Mouse (Mus musculus): ENCODE data around the gene Cep170b. TPM values are rescaled to one million over a fixed set of nuclear protein-coding genes. Genes with fewer than 3 reads are reported as not detected.

Gene Cep170b
- polyA plus RNA-seq, 1 experiment: not detected

- TF ChIP-seq GATA1 (IDR thresholded peaks at IDR 0.05; ENCODE audit: low read length): no peak
Observed at GRCm38 (mm10) chr12:112743168-112743975, 23.1 kb downstream of the Cep170b start.

DNA sequence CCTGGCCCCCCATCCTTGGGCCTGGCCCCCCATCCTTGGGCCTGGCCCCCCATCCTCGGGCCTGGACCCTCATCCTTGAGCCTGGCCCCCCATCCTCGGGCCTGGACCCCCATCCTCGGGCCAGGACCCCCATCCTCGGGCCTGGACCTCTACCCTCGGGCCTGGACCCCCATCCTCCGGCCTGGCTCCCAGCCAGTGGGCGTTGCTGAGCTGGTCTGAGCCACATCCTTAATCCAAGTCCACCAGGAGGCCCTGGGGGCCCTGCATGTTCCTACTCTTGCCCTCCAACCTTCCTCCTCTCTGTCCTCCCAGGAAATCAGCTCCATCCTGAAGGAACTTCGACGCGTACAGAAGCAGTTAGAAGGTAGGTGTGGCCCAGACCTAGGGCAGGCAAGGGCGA is 24.0 kb downstream of the Cep170b start:
- no peak for TF ChIP-seq GATA1 (IDR thresholded peaks at IDR 0.05; ENCODE audit: low read length)

DNA sequence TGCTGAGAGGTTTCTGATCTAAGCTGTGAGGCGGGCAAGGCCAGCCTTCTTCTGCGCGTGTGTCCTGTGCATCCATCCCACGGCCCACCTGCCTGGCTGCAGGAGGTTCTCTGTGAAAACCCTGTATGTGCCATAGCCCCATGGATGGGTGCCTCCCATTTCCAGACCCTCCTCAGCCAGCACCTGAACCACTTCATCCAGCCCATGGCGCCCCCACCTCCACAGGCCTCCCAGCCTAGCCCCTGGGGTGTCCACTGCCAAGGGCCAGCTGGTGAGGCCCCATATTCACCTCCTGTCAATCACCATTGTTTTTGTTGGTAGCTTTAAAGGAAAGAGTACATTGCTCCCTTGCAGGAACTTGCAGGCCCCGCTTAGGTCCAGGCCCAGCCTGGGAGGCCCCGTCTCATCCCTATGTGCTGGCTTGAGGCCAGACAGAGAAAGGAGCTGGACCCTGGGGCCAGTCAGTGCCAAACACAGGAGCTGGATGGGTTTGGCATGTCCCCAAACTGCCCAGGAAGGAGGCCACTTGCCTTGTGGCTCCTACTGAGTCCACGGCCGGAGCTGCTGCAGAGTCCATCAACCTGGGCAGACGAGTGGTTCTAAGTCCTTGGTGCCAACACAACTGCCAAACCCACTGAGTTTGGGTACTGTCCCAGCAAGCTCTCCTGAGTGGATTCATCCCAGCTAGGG is 24.8 kb downstream of the Cep170b start:
- TF ChIP-seq GATA1 (IDR thresholded peaks at IDR 0.05; ENCODE audit: low read length): no peak

DNA sequence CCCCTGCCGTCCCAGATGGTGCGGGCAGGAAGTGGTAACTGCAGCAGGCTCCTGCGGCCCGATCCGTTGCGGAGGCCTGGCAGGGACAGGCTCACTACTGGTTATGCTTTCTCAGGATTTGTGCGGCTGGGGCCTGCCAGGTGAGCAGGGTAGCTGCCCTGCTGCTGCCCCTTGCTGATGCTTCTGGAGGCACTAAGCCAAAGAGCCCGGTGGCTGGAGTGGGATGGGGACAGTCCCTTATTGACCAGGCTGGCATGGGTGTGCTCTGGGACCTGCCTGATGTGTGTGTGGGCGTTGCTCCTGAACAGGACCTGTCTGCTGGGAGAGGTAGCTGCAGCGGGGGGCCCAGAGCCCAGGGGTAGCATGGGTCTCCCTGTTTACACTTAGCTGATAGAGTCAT is 25.5 kb downstream of the Cep170b start:
- TF ChIP-seq GATA1 (IDR thresholded peaks at IDR 0.05; ENCODE audit: low read length): no peak

DNA sequence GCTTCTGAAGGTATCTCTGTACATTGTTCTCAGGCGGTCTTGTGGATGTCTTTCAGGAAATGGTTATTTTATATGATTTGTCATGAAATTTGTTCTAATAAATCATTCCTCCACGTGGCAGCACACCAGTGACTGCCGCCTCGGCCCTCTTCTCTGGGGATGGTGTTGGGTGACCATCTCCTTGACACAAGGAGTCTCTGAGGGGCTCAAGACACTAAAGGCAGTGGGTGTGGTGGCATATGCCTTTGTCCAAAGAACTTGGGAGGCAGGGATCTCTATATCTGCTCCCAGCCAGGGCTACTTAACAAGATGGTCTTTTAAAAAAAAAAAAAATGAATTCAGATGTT is 26.2 kb downstream of the Cep170b start:
- no peak for TF ChIP-seq GATA1 (IDR thresholded peaks at IDR 0.05; ENCODE audit: low read length)

DNA sequence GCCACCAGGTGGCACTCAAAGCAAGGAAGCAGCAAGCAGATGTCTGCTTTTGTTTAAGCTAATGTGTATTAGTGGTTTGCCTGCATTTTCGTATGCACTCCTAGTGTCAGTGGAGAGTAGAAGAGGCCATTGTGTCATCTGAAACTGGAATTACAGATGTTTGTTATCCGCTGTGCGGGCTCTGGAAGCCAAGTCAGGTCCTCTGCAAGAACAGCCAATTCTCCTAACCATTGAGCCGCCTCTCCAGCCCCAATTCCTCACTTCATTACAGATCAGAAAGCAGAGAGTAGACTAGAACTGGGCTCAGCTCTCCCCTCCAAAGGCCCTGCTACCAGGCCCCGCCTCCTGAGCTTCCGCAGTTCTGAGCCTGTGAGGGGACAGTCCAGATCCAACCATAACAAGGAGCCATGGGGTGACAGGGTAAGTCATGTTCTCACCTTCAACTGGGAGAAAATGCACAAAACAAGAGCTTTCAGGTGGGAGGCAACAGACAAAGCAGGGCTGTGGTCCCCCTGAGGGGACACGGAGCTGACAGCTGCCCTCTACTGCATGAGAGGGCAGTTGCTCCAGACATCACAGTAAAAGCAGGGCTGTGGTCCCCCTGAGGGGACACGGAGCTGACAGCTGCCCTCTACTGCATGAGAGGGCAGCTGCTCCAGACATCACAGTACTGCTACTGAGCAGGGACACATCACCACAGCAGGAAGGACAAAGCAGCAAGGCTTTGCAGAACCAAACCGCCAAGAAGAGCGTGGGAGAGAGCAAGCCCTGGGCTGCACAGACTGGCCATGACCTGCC is 26.8 kb downstream of the Cep170b start:
- TF ChIP-seq GATA1 (IDR thresholded peaks at IDR 0.05; ENCODE audit: low read length): no peak

GRCm38 (mm10) chr12:112747606-112747970 is 27.3 kb downstream of the Cep170b start:
- no peak for TF ChIP-seq GATA1 (IDR thresholded peaks at IDR 0.05; ENCODE audit: low read length)

- TF ChIP-seq GATA1 (IDR thresholded peaks at IDR 0.05; ENCODE audit: low read length): no peak
Observed at GRCm38 (mm10) chr12:112750976-112751375, 30.7 kb downstream of the Cep170b start.

DNA sequence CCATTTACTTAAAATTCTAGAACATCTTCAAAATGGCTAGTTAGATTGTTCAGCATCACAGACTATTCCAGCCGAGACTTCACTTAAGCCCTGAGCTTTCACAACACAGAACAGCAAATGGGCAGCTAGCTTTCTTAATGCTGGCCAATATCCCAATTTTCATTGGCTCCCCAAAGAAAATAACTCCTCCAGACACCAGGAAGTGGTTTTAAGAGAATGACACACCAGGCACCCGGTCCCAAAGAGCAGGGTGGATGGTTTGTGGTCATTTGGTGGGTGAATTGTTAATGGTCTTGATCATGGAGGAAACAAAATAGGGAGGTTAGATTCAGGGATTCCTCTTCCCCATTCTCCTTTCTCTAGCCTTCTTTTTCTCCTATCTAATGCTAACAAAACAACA is 32.1 kb downstream of the Cep170b start:
- no peak for TF ChIP-seq GATA1 (IDR thresholded peaks at IDR 0.05; ENCODE audit: low read length)

GRCm38 (mm10) chr12:112755900-112756299 is 35.6 kb downstream of the Cep170b start:
- TF ChIP-seq GATA1 (IDR thresholded peaks at IDR 0.05; ENCODE audit: low read length): no peak

GRCm38 (mm10) chr12:112757896-112758295 is 37.6 kb downstream of the Cep170b start:
- TF ChIP-seq GATA1 (IDR thresholded peaks at IDR 0.05; ENCODE audit: low read length): no peak

GRCm38 (mm10) chr12:112759471-112759870 is 39.2 kb downstream of the Cep170b start:
- TF ChIP-seq GATA1 (IDR thresholded peaks at IDR 0.05; ENCODE audit: low read length): no peak

DNA sequence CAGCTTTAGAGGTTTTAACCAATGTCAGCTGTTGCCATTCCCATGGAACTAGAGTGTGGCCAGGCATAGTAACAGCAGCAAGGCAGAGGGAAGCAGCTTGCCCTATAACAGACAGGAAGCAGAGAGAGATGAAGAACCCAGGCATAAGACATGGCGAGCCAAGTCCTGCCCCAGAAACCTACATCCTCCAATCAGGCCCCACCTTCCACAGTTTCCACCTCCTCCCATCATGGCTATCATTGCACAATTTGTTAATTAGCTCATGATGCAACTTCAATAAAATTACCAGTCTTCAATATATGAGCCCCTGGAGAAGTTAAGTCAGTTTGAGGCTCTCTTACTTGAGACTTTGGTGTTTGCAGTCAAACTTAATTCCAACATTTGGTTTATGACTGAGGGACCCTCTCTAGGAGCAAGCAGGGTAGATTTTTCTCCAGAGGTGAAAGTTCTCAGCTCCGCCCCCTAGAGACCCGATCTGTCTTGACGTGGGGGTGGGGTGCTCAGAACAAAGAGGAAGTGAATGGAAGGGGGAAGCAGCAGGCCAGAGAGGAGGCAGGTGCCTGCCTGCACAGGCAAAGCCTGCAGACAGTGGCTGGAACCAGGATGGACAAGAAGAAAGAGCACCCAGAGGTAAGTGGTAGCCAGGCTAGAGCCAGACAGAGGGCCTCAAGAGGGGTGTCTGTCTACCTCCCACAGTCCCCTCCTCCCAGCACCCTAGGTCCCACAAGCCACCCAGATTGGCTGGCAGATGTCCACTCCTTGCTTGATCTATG is 40.1 kb downstream of the Cep170b start, which contains the start of gene Pld4:
Gene Pld4 (plus strand): TSS at position 502 of the 773 bp plus-strand sequence.
- no peak for TF ChIP-seq GATA1 (IDR thresholded peaks at IDR 0.05; ENCODE audit: low read length)

GRCm38 (mm10) chr12:112761411-112761810 is 41.2 kb downstream of the Cep170b start:
- TF ChIP-seq GATA1 (IDR thresholded peaks at IDR 0.05; ENCODE audit: low read length): no peak

GRCm38 (mm10) chr12:112762018-112762417 is 41.8 kb downstream of the Cep170b start:
- no peak for TF ChIP-seq GATA1 (IDR thresholded peaks at IDR 0.05; ENCODE audit: low read length)
